Mouse (Mus musculus) heart, adult 2 months (tissue): Measurements from ENCODE around the gene Tnfsfm13.

Source experiments
- EP300 ChIP-seq: fragments of 200-500 bp; IDR thresholded peaks from 2 replicates; pipeline ENCODE4 v1.6.1; 2011; ENCODE audit warnings: low read depth, low read length, control low read depth; ENCODE audit not compliant: insufficient read depth
- POLR2A ChIP-seq: fragments of 200-500 bp; IDR thresholded peaks from 2 replicates; pipeline ENCODE4 v1.6.1; 2011; ENCODE audit warnings: mild to moderate bottlenecking, low read depth, low read length, control low read depth; ENCODE audit not compliant: insufficient read depth

DNA sequence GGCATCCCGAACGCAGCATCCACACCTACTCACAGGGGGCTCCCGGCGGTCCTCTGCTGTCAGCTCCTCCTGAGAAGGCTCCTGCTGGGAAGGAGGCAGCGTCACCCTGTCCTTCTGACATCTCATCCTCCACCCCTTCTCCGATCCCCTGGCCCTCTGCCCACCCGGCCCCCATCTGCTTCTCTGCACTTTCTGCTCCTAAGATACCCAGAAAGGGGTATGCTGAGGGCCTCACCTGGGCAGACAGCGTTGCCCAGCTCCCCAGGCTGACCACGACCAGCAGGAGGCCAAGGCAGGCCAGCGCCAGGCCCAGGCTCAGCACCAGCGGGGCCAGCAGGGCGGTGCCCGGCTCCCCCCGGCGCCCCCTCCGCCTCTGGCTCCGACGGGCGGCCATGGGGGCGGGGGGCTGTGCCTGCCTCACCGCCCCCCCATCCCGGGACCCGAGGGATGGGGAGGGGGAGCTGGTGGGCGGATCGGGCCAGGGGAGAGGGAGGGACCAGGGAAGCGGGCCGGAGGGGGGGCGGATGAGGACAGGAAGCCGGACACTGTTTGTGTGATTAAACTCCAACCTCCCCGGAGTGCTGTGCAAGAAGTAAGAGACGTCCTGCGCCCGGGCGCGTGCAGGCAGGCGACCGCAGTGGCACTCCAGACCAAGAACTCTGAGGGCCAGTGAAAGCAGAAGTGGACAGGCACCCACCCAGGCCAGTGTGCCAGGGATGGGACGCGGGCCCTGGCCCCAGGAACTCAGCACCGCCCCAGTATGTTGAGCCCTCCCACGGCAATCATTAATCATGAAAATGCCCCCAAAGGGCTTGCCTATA lies at the start of gene Tnfsfm13, which contains the start of gene Tnfsf12:
- peak; percentile 89 for TF ChIP-seq POLR2A
- TF ChIP-seq EP300: 0 out of 2 replicates have a peak, but pooled peaks have one; percentile 51
